Mouse (Mus musculus): ENCODE measurements around the gene Grin2d.
"Not testable (repeated sequence)": the region's sequence is repeated elsewhere in the genome, so short reads cannot be mapped to it uniquely, and the experiment has no call there.

The Grin2d gene

DNA sequence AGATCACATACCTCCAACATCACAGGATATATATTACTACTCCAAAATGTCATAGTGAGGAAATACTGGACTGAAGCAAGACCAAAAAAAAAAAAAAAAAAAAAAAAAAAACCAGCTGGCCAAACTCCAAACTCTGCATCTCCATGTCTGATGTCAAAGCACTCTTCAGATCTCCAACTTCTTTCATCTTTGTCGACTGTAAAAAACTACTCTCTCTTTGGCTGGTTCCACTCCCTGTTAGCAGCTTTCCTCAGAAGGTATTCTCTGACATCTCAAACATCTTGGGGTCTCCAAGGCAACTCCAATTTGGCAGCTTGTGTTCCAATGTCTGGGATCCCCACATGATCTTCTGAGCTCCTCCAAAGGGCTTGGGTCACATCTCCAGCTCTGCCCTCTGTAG lies at the start of gene Grin2d:
Gene Grin2d, minus strand, starts transcription at position 101 of the 400 bp plus-strand sequence.
- DNase-seq (ENCODE audit: low read depth, low spot score): not testable (repeated sequence)

DNA sequence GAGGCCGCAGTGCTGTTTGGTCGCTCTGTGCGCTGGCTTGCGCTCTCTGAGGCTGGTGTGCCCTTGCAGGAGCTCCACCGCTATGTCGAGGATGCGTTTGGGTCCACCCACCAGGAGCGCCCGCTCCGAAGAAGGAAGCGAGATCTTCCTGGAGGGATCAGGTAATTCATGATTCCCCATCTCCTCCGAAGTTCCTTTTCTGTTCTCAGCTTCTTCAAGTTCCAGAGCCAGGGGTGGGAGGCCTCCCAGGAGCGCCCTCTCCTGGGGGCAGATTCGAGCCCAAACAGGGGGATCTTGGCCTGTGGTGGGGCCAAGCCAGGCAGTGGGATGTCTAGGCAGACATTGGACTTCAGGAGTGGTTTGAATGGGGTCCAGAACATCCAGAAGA lies 46.2 kb upstream of the Grin2d start:
- no peak for DNase-seq (ENCODE audit: low read depth, low spot score)

DNA sequence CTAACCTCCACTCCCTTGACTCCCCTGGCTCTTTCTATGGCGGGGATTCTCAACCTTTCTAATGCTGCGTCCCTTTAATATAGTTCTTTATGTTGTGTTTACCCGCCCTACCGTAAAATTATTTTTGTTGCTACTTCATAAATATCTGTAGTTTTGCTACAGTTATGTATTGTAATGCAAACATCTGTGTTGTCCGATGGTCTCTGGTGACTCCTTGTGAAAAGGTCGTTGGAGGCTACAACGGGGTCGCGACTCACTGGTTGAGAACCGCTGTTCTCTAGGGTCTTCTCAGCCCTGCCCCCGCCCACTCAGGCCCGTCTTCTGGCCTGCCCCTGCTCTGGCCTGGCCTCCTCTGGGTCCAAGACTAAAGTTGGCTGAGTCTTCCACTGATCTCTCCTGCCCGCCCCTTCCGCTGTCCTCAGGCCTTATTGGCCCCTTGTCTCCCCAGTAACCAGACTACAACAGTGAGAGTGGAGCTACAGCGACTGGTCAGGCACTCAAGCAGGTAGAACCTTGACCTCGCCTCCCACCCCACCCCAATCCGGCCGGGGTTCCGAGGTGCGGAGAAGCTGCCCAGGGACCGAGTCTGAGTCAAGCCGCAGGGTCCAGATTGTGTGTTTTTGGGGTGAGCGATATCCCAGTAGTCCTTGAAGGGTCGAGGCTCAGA lies 45.7 kb upstream of the Grin2d start, which contains the start of gene Ccdc114:
Gene Ccdc114, plus strand, starts transcription at position 311 of the 667 bp plus-strand sequence.
- peak; percentile 19 for DNase-seq (ENCODE audit: low read depth, low spot score)

DNA sequence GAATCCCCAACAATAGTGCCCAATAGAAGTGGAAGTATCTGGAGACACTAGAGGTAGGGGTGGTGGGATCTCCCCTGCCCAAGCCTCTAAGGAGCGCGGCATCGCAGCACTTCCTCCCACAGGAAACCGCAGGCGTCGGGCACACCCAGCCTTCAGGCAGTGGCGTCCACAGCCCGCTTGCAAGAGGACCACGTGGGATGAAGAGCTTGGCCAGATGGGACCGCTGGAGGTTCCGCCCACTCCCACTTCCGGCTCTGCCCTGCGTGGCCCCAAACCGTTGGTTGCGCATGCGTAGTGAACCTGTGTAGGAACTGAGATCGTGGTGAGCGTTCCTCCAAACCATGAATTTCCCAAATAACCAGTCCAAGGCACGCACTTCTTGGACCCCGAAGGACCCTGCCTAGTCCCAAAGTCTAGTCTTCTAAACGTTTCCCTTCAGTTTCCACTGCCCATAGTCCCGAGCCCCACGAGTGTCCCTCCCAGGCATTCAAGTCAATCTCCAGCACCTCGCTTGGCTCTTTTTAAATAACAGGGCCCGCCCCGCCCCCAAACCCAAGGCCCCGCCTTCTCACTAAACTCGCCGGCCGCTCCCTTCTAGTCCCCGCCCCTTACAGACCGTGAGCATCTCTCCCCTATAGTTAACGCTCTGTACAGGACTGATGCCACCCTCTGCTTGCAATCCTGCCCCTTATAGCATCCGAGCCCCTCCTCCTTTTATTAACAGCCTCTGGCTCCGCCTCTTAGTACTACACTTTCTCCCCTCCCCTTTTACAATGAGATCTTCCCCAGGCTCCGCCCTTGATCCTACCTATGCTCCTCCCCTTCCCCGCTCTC lies 45.0 kb upstream of the Grin2d start:
- DNase-seq (ENCODE audit: low read depth, low spot score): peak; percentile 99

DNA sequence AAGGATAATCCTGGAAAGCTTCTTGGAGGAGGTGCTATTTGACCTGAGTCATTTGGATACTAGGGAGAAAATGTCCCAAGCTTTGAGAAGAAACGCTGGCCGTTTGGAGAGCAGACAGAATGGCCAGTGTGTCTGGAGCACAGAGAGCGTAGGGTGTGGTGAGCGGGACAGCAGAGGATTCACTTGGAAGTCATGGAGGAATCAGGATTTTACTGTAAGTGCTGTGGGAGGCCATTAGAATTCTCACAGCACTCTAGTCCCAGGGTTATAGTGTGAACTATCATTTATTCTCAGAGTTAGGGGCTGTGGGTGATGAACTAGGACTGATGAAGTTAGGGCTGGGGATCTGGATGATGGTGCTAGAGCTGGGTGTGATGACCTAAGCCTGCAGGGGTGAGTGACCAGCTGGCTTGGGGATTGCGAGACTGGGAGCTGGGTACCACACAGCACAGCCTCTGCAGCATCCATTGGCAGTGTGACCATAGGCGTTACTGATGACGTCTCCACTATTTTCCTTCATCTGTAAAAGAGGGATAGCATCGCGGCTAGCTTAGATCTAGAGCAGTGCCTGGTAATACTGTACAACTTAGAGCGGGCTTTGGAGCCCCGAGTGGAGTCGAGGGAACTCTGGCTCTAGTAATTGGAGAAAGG lies 43.9 kb upstream of the Grin2d start:
- peak; percentile 27 for DNase-seq (ENCODE audit: low read depth, low spot score)

DNA sequence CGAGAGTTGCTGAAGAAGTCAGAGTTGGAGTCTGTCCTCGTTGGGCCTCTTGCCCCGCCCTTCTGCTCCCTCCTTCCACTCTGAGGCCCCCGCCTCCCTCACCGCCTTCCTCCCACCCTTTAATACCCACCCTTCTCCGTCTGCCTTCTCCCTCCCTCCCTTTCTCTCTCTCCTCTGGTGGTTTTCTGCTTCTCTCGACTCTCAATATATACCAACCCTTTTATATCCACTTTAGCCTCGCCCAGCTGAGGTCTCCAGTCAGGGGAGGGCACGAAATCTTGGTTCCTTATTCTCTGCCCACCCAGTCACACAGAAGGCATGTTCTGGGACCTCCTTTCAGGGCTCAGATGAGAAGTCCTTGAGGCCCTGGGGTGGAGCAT lies 43.1 kb upstream of the Grin2d start, which contains the start of gene Emp3:
Gene Emp3, minus strand, starts transcription at position 163 of the 380 bp plus-strand sequence.
- peak; percentile 73 for DNase-seq (ENCODE audit: low read depth, low spot score)

DNA sequence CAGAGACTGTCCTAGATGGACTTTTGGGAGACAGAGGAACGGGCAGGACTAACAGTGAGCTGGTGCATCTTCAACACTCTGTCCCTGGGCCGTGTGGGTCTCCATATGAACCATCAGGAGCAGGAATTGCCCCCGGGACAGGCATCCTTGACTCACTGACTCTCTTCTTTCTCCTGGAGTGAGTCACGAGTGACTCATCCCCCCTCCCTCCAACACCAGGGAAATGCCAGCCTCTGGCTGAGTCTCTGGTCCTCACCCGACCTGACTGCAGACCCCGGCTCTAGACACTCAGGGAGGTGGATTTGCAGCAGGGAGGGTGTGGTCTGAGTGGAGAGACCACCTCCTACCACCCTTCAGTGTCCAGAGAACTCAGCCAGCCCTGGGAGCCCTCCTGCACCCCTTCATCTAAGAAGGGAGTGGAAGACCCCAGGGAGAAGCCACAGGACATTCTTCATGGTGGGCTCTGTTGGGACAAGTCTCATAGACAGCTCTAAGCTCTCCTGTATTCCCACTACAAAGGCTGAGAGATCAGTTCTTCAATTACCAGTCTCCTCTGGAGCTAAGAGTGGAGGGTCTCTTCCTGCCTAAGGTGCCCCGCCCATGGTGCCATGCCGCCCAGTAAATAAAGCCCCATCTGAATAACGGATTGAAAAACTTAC lies 42.5 kb upstream of the Grin2d start:
- no peak for DNase-seq (ENCODE audit: low read depth, low spot score)

DNA sequence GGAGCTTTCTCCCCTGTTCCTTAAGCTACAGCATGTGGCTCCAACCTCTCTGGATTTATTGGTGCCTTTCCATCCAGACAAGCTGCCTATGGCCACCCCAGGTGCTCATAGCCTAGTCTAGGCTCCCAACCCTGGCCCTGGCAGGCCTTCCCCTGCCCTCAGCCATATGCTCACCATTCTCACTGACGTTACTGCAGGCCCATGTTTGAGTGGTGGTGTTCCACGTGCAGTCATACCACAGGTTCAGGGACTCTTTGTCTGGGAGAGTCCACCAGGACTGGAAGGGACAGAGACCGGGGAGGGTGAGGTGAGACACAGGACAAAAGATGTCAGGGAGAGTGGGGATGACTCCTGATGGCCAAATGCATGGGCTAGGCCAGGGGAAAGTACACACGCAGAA lies 41.6 kb upstream of the Grin2d start:
- DNase-seq (ENCODE audit: low read depth, low spot score): no peak

DNA sequence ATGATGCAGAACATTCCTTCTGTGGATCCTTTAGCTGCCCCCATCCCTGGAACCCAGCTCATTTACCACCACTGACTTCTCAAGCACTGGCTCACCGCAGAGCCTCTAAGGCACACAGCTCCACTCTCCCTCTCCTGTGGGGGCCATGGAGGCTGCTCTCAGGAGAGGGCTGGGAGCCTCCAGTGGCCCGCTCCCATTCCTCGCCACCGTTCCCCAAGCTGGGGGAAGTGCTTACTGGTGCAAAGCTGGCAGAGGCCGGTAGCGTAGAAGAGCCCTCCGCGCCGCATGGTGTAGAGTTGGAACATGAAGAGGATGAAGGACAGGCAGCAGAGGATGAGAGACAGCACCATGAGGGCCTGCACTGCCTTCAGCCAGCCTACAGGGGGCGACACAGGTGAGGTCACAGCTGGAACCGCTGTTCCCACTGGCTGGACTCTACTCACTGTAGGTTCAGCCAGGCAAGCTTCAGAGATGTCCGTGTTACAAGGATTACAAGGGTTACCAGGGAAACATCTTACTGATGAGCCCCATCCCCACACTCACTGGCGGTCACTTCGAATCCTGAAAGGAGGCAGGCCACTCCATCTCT lies 41.0 kb upstream of the Grin2d start:
- peak; percentile 43 for DNase-seq (ENCODE audit: low read depth, low spot score)

DNA sequence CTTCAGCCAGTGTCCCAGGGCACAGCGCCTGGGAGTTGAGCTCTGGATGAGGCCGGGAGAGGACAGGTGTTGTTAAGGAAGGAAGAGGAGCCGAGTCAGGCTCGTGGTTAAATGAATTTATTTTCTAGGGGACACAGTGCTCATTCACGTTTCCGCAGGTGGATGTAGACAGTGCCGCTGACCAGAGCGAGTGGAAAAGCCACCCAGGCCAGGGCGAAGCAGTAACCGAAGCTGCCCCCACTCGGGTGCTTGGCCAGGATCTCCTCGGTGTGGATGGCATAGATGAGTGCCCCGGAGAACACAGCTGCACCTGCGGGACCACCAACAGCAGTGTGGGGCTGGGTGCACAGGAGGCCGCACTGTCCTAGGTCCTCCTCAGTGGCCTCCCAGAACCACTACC lies 39.7 kb upstream of the Grin2d start:
- DNase-seq (ENCODE audit: low read depth, low spot score): no peak

DNA sequence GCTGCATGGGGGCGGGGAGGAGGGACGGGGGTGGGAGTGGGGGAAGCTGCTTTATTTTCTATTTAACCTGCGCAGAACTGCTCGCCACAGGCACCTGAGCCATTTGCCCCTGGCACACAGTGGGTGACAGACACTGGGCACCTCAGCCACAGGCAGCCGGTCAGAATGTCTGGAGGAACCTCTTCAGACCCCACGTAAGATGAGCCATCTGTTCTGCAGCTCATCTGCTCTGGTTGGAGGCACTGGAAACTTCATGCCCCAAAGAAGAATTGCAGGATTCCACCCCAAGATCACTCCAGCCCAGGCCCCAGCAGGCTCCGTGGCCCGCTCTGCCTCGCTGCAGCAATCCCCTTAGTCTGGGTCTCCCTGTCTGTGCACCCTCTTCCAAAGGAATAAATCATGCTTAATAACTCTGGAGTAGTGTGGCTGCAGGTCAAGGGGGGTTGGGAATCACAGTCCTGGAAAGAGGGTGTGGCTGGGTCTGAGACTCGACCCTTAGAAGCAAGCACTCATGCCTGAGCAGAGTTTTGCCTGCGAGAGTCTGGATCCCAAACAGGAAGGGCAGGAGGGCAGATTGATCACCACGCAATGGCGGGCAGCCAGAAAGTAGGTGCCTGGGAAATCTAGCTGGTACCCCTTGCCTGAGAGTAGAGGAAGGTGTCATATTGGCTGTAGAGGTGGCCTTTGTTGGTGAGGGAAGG lies 39.0 kb upstream of the Grin2d start:
- no peak for DNase-seq (ENCODE audit: low read depth, low spot score)

DNA sequence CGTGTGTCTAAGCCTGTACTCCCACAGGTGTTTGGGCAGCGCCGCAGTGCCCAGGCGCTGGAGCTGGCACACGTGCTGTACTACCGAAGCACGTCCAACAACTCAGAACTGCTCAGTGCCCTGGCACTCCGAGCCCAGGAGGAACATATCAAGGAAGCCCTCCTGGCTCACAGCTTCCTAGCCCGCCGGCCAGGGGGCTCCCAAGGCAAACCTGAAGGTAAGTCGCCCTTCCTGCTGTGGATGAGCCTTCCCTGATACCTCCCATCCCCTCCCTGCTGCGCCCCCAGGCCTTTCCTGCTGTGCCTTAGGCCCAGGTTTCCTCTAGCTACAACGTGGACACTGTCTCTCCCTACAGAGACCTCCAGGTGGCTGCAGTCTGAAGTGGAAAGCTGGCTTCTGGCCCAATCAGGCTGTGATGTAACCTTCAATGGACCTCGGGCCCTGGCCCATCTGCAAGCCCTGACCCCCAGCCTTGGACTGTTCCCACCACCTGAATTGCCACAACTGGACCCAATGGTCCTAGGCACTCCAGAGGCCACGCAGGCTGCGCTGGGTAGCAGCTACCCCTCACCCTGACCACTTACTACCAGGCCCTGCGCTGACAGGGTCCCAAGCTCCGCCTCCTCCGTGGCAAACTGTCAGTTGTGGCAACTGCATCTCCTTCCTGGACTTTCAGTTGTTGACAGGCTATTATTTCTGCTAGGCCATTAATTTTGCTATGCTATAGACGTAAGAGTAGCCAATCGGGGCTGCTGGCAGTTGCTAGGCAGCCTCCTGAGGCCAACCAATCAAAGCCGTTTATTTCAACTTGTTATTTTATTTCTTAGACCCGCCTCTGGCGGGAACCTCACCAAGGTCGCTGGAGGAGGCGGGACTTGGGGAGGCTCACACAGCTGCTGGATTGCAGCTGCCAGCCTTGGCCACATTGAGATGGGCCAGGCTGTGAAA lies 38.2 kb upstream of the Grin2d start:
- DNase-seq (ENCODE audit: low read depth, low spot score): peak; percentile 93

DNA sequence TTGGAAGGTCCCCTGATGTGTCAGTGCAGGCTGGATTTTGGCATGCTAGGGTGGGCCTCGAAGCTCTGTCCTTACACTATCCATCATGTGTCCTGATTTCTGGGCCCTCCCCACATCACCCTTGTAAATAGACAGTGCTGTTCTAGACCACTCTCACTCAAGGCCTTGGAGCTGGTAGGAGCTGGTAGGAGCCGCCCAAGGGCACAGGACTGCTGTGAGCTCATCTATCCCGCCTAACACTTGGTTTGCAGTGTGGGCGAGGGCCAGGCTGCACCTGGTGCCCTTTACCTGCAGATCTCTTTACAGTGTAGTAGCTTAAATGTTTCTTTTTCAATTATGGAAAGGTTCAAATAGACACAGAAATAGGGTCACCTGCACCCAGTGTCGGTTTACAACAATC lies 36.8 kb upstream of the Grin2d start:
- no peak for DNase-seq (ENCODE audit: low read depth, low spot score)

DNA sequence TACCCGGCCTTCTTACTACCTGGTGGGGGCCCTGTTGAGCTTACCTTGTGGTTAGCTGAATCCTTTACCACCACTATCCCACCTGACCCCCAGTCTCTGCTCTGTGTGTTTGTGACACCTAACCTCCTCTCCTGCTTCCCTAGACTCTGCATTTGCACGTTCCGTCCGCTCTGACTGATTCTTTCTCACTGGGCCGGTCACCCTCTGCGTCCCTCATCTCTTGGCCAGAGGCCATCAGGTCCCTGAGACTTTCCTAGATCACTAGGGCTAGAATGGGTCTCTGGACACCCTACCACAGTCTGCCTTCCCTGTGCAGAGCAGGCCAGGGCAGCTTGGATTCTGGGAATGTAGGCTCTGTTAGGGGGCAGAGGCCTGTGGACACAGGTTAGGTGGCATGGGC lies 35.9 kb upstream of the Grin2d start:
- DNase-seq (ENCODE audit: low read depth, low spot score): no peak

DNA sequence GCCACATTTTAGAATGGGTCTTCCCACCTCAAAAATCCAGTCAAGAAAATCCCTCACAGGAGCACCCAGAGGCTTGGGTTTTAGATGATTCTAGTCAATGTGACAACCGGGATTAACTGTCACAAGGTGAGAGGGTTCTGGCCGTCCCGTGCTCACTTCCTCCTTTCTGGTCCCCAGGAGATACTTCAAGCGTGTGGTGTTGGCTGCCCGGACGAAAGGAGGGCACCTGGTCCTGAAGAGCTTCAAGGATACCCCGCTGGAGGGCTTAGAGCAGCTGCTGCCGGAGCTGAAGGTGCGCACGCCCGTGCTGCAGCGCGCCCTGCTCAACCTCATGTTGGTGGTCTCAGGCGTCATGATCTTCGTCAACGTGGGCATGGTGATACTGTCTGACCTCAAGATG lies 31.0 kb upstream of the Grin2d start:
- DNase-seq (ENCODE audit: low read depth, low spot score): peak; percentile 57

DNA sequence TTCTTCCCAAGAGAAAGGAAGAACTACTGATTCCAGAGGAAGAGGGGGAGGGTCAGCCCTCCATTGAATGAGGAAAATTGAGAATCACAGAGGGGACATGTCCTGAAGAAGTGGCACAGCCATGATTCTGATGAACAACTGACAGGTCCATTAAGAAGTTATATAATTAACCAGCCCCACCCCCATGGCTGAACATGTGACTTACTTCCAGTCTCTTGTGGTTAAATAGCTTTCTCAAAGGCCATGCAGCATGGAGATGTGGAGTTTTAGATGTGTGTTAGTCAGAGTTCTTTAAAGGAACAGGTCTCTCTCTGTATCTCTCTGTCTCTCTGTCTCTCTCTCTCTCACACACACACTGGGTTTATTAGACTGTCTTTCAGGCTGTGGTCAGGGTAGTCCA lies 30.2 kb upstream of the Grin2d start:
- no peak for DNase-seq (ENCODE audit: low read depth, low spot score)

DNA sequence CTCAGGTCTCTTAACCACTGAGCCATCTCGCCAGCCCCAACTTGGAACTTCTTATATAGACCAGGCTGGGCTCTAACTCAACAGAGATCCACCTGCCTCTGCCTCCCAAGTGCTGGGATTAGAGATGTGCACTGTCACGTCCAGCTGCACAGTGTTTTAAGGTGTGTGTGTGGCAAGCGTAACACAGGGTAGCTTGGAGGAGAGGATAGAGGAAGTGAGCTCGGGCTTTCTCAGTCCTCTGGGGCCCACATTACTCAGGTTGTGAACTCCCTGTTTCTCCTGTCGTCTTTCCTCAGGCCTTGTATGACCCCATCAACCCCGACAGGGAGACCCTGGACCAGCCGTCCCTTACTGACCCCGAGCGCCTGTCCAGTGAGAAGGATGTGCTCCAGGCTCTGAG lies 28.4 kb upstream of the Grin2d start:
- peak; percentile 42 for DNase-seq (ENCODE audit: low read depth, low spot score)

DNA sequence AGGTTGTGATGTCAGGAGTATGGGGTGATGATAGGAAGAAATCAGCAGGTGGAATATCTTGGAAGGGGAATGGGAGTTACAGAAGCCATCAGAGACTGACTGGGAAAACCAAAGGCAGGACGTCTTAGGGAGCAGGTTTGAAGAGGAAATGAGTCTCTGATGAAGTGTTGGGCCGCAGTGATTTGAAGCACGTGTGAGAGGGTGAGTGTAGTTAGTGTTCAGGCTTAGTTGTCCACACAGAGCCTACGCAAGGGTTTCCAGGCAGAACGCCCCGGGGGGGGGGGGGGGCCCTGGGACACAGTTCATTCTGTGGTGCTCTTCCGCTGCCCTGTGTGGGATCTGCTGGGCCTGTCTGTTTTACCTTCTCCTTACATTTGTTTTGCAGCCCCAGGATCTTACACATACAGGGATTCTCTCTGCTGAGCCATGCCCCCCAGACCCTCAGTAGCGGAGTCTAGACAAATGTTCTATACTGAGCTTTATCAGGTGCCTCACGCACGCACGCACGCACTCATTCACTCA lies 24.4 kb upstream of the Grin2d start:
- no peak for DNase-seq (ENCODE audit: low read depth, low spot score)

DNA sequence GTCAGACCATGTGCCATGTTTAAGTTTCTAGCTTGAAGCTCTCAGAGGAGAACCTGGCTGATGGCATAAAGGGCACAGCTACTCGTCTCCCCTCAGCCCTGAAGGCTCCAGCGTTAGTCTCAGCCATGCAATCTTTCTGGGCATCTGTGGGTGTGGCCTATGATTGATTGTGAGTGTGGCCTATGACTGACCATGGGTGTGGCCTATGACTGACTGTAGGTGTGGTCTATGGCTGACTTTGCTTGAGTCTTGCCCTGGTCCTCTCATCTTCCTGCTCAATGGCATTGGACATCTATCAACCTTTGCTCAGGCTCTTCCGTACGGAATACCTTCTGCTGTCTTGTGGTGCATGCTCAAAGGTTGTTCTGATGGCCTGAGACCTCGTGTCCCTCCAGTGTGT lies 23.4 kb upstream of the Grin2d start:
- peak; percentile 80 for DNase-seq (ENCODE audit: low read depth, low spot score)

DNA sequence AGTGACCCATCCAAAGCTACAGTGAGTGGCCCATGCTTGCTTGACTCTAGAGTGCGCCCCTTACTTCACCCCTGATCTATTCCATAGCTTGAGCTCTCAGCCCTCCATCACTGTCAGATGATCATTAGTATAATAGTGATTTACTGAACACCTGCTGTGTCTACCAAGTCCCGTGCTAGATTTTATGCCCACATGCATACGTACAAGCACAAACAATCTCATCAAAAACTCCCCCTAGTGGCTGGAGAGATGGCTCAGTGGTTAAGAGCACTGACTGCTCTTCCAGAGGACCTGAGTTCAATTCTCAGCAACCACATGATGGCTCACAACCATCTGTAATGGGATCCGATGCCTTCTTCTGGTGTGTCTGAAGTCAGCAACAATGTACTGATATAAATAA lies 19.9 kb upstream of the Grin2d start:
- peak; percentile 82 for DNase-seq (ENCODE audit: low read depth, low spot score)
